Mouse (Mus musculus) midbrain, embryonic 14.5 days (tissue): Measurements from ENCODE around the gene Hist1h4n. TPM values are rescaled to one million over a fixed set of nuclear protein-coding genes. Genes with fewer than 3 reads are reported as not detected.
"Not testable (repeated sequence)": the region's sequence is repeated elsewhere in the genome, so short reads cannot be mapped to it uniquely, and the experiment has no call there.

ENCODE experiments used
- ATAC-seq: fragments of 200-750 bp; cut with Nextera tagmentation; 2 replicates; pipeline ENCODE4 v1.8.0; 2017; ENCODE audit warnings: moderate number of reproducible peaks, moderate library complexity; ENCODE audit not compliant: low FRiP score, low TSS enrichment
- DNase-seq: peaks from one replicate; pipeline ENCODE4 v3.0.0-alpha.2; 2015
- H3K27ac ChIP-seq: fragments of 300-500 bp; sonication (generic); replicated peaks from 2 replicates; pipeline ENCODE4 v1.5.1; 2014; ENCODE audit warnings: mild to moderate bottlenecking, low read depth, low read length, moderate library complexity
- H3K27me3 ChIP-seq: fragments of 300-500 bp; sonication (generic); 2 replicates; pipeline ENCODE4 v1.6.1; 2014; ENCODE audit warnings: low read length, control low read depth, mixed read lengths; ENCODE audit not compliant: control insufficient read depth, insufficient read depth
- H3K36me3 ChIP-seq: fragments of 300-500 bp; sonication (generic); 2 replicates; pipeline ENCODE4 v1.6.1; 2014; ENCODE audit warnings: low read length, control low read depth; ENCODE audit not compliant: control insufficient read depth, insufficient read depth
- H3K4me1 ChIP-seq: fragments of 300-500 bp; sonication (generic); 2 replicates; pipeline ENCODE4 v1.6.1; 2014; ENCODE audit warnings: mild to moderate bottlenecking, antibody characterized with exemption, low read length, control low read depth; ENCODE audit not compliant: control insufficient read depth, insufficient read depth
- H3K4me2 ChIP-seq: fragments of 300-500 bp; sonication (generic); 2 replicates; pipeline ENCODE4 v1.6.1; 2014; ENCODE audit warnings: mild to moderate bottlenecking, low read length, moderate library complexity
- H3K4me3 ChIP-seq: fragments of 300-500 bp; sonication (generic); replicated peaks from 2 replicates; pipeline ENCODE4 v1.5.1; 2014; ENCODE audit warnings: low read depth, low read length
- H3K9ac ChIP-seq: fragments of 300-500 bp; sonication (generic); replicated peaks from 2 replicates; pipeline ENCODE4 v1.6.1; 2014; ENCODE audit warnings: mild to moderate bottlenecking, low read length, moderate library complexity
- H3K9me3 ChIP-seq: fragments of 300-500 bp; sonication (generic); 2 replicates; pipeline ENCODE4 v1.6.1; 2016; ENCODE audit warnings: low read length, control low read depth, mixed read lengths; ENCODE audit not compliant: control insufficient read depth
- WGBS: fragments of 180-500 bp; shearing (Covaris S2); extraction: QIAGEN DNeasy Blood & Tissue Kit; methylation state at CpG from one replicate; pipeline ENCODE4 v1.1.7; 2014; 5-methylcytosine and 5-hydroxymethylcytosine counted together
- polyA plus RNA-seq: library from polyadenylated mRNA; unstranded; fragments of >200 nt; fragmentation: Nextera tagmentation; extraction: Ambion mirVana; gene quantifications from 2 replicates; pipeline ENCODE4 v1.2.1, GENCODE M21; 2014

Gene Hist1h4n
- polyA plus RNA-seq, 1 experiment from 2014 or later = 5.7 TPM

DNA sequence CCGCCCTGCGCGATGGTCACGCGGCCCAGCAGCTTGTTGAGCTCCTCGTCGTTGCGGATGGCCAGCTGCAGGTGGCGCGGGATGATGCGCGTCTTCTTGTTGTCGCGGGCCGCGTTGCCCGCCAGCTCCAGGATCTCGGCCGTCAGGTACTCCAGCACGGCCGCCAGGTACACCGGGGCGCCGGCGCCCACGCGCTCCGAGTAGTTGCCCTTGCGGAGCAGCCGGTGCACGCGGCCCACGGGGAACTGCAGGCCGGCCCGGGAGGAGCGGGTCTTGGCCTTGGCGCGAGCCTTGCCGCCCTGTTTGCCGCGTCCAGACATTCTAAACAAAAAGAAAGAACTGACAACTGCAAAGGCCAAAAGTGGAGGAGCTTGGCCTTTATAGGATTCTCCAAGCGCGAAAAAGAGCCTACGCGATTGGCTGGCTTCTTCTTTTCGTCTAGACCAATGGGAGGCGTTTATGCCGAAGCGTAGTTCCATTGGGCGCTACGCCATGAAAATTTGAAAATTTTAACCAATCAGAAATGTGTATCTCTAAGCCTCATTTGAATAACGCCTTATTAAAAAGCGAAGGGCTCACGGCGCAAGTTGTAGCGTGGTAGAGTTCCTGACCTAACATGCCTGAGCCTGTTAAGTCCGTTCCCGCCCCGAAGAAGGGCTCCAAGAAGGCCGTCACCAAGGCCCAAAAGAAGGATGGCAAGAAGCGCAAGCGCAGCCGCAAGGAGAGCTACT is 44.9 kb downstream of the Hist1h4n start, which contains the start of the genes Hist1h2an and Hist1h2bp:
Gene Hist1h2an (minus strand): TSS at position 320 of the 731 bp plus-strand sequence.
Gene Hist1h2bp (plus strand): TSS at position 563 of the 731 bp plus-strand sequence.
- not testable (repeated sequence) for H3K36me3 ChIP-seq

DNA sequence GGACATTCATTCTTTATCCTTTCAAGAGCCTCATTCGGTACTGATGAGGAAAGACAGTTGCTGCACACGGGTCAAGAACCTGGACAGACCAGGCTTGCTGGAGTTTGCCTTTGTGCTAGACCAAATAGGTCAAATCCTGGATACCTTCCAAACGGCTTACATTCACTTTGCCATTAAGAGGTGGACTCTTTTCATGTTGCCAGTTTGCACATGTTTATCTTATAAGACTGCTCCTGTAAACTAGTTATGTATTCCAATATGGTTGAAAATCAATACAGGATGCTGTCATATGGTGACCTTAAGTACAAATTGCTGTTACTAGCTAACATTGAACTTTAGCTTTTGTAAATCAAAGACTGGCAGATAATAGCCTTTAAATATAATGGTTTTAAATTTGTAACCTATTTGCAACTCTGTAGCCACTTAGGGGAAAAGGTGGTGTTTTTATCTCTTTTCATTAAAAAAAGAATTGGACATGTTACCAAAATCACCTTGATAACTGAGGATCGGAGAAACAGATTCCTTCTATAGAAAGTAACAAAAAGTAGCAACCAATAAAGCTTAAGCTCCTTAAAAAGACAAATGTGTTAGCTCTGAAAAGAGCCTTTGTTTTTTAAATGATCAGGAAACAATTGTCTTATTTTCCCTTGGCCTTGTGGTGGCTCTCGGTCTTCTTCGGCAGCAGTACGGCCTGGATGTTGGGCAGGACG is 45.7 kb downstream of the Hist1h4n start:
- ATAC-seq = no peak
- Histone ChIP-seq H3K4me1 (peaks cover 19% of the 10 kb centered on the region), H3K9ac (no peak overlapping the region; the same call in 1 of the 2 replicates), H3K4me2 (peak overlapping the region; percentile 60), H3K36me3 (no peaks in the 10 kb centered on the region), H3K27ac (peak overlapping the region; percentile 77), H3K27me3 (no peaks in the 10 kb centered on the region), H3K9me3 (no peaks in the 10 kb centered on the region), H3K4me3 (peak overlapping the region; percentile 33)
- DNase-seq = peak; percentile 33
- WGBS = 2% methylated on average over 8 of the region's 8 CpGs

More for the DNA sequence above, 44.9 kb downstream of the Hist1h4n start, which contains the start of the genes Hist1h2an and Hist1h2bp:
- H3K27me3 ChIP-seq, H3K9me3 ChIP-seq: not testable (repeated sequence)
- Histone ChIP-seq H3K9ac (peak within 1 kb of the TSS; percentile 12; the same call in 1 of the 2 replicates), H3K4me1 (peaks cover 19% of the 10 kb centered on the region), H3K27ac (peak within 1 kb of the TSS; percentile 77), H3K4me2 (peak within 1 kb of the TSS; percentile 60), H3K4me3 (peak within 1 kb of the TSS; percentile 33)
- DNase-seq (peak; percentile 98), ATAC-seq (peak; percentile 95)
- WGBS = 0% methylated on average over 37 of the region's 63 CpGs

DNA sequence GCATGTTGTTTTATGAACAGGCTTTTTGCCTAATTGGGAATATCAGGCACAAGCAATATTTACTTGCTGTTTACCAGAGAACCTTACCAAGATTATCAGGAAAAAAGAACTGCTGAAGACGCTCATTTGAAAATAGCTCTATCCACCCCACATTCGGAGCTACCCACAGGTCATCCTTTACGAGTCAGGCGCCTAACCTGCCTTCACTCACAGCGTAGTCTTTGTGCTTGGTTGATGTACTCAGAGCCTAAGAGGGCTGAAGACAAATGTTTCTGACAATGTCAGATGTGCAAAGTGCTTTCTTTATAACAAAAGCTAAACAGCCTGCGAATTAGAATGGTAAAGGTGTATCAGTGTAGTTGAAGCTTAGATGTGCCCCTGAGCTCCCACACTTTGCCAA is 47.7 kb downstream of the Hist1h4n start:
- Histone ChIP-seq H3K4me2 (peak overlapping the region; percentile 75), H3K4me1 (peaks cover 28% of the 10 kb centered on the region), H3K9ac (no peak overlapping the region), H3K27me3 (no peaks in the 10 kb centered on the region), H3K9me3 (no peaks in the 10 kb centered on the region), H3K36me3 (no peaks in the 10 kb centered on the region), H3K27ac (peak overlapping the region; percentile 49), H3K4me3 (no peak overlapping the region)
- 15% methylated on average over 6 of the region's 6 CpGs for WGBS
- ATAC-seq (no peak), DNase-seq (no peak)

DNA sequence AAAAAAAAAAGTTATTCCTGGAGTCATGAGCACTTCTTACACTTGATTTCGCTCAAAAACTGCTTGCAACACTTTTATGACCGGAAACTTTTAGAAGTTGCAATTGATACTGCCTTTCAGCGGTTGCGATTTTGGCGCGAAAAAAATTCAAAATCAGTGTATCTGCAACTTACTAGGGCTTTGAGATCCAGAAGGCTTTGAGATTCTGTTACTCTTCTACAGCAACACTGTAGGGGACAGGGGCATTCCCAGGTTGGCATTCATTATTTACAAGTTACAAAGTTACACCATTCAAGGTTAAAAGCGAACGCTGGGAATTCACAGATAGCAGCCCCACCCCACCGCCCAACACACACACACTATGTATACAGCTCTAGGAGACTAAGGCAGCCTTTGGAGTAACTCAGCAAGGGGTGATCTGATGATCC is 48.2 kb downstream of the Hist1h4n start:
- Histone ChIP-seq H3K27ac (peak overlapping the region; percentile 49), H3K4me2 (peak overlapping the region; percentile 75), H3K27me3 (no peaks in the 10 kb centered on the region), H3K4me3 (peak overlapping the region; percentile 34), H3K9me3 (no peaks in the 10 kb centered on the region), H3K36me3 (no peaks in the 10 kb centered on the region), H3K4me1 (peaks cover 28% of the 10 kb centered on the region), H3K9ac (no peak overlapping the region)
- DNase-seq (peak; percentile 81), ATAC-seq (no peak)
- 1% methylated on average over 9 of the region's 9 CpGs for WGBS

DNA sequence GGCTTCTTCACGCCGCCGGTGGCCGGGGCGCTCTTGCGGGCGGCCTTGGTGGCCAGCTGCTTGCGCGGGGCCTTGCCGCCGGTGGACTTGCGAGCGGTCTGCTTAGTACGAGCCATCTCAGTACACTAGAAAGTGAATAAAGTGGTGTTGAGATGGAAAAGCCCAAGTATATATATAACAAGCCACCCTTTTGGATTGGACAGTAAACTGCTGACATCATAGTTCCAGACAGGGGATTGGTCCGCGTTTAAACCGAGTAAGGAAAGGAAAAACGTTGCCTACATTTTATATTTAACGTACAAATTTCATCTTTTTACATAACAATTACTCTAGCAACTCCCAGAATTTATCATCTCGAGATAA is 48.8 kb downstream of the Hist1h4n start, which contains the start of gene Hist1h3i:
Gene Hist1h3i (minus strand): TSS at position 116 of the 363 bp plus-strand sequence.
- Histone ChIP-seq H3K4me2 (peak within 1 kb of the TSS; percentile 75), H3K36me3 (no peaks in the 10 kb centered on the region), H3K4me1 (peaks cover 28% of the 10 kb centered on the region), H3K9me3 (no peaks in the 10 kb centered on the region), H3K27ac (peak within 1 kb of the TSS; percentile 71), H3K27me3 (no peaks in the 10 kb centered on the region), H3K9ac (peak within 1 kb of the TSS; percentile 46; the same call in 1 of the 2 replicates), H3K4me3 (peak within 1 kb of the TSS; percentile 34)
- DNase-seq (peak; percentile 92), ATAC-seq (peak; percentile 72)
- WGBS = 0% methylated on average over 13 of the region's 20 CpGs

GRCm38 (mm10) chr13:21782361-21783254 is 49.4 kb downstream of the Hist1h4n start:
- H3K4me1 ChIP-seq = peaks cover 25% of the 10 kb centered on the region
- under 1% methylated on average over 15 of the region's 35 CpGs for WGBS
- not testable (repeated sequence) for ATAC-seq, H3K27me3 ChIP-seq, H3K36me3 ChIP-seq, H3K9me3 ChIP-seq
- H3K4me2 ChIP-seq = peak overlapping the region; percentile 75
- peak; percentile 32 for DNase-seq
- H3K4me3 ChIP-seq = peak overlapping the region; percentile 34
- H3K9ac ChIP-seq = peak overlapping the region; percentile 46; the same call in 1 of the 2 replicates
- H3K27ac ChIP-seq = peak overlapping the region; percentile 71
